Mouse (Mus musculus): Measurements from ENCODE around the gene Chst13.

DNA sequence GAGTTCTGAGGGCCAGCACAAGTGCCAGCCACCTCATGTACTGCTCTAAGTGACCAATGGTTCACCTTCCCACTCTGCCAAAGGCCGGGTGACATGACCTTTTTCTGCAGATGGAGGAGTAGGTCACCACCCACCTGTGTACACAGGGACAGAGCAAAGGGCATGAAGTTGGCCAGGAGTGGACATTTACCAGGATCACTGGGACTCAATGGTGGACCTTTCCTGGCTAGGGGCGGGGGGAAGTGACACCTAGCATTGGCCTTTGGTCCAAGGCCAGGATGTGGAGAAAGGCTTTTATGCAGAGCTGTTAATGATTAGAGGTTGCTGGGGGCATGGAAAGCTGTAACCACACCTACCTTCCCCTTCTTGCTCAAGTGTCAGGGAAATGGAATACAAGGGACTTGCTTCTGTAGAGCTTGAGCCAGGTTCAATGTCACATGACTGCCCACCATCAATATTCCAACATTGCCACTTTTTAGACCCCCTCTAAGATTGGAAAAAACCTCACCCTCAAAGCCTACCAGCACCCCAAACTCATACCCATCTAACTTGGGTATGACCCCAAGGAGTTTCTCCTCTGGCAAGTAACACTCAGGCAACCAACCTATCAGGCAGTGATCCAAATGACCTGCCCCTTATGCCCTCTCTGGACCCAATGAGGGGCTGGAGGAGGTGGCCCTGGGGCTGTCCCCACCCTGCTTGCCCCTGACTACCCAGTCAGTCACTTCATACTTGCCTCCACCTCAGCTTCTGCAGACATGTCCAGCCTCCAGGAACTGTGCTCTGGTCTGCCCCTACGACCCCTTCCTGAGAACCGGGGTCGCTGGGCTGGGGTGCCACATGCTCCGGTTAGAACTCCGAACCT, 7.8 kb upstream of the Chst13 start, which contains the start of gene Uroc1:
- no peak for TF ChIP-seq ZNF384 (IDR thresholded peaks at IDR 0.05; ENCODE audit: low read depth, low read length)
- no peak for TF ChIP-seq CHD2 (IDR thresholded peaks at IDR 0.05; ENCODE audit: low read depth, low read length)
- no peak for TF ChIP-seq HCFC1 (IDR thresholded peaks at IDR 0.05; ENCODE audit: borderline replicate concordance, insufficient read depth, low read length)
- TF ChIP-seq MAFK (IDR thresholded peaks at IDR 0.05; ENCODE audit: insufficient read depth, low read depth, low read length): no peak

All from ES-E14 (cell line).